Mouse (Mus musculus): ENCODE measurements at regions not wholly inside any gene's neighbourhood (a gene's known extent, or its start where the extent isn't known, plus 50 kb on each side); places are given as distances from the start of the nearest gene placed in this dataset.

GRCm38 (mm10) chr13:10845212-10845611 lies 484.6 kb upstream of the Chrm3 start:
- no peak for DNase-seq

- DNase-seq, result no peak
Measured at GRCm38 (mm10) chr13:10799351-10799913, 438.8 kb upstream of the Chrm3 start.

Measured in embryo, embryonic 11 days (tissue).